Mouse (Mus musculus): ENCODE results near the gene E4f1.
A peak's percentile ranks its signal among the peaks of the same experiment; 100 is the strongest.

The E4f1 gene

GRCm38 (mm10) chr17:24414230-24414976 lies 55.7 kb downstream of the E4f1 start, which contains the start of gene Rnps1:
Gene Rnps1 (plus strand): TSS chr17:24414565.
- peak; percentile 95 for DNase-seq

DNA sequence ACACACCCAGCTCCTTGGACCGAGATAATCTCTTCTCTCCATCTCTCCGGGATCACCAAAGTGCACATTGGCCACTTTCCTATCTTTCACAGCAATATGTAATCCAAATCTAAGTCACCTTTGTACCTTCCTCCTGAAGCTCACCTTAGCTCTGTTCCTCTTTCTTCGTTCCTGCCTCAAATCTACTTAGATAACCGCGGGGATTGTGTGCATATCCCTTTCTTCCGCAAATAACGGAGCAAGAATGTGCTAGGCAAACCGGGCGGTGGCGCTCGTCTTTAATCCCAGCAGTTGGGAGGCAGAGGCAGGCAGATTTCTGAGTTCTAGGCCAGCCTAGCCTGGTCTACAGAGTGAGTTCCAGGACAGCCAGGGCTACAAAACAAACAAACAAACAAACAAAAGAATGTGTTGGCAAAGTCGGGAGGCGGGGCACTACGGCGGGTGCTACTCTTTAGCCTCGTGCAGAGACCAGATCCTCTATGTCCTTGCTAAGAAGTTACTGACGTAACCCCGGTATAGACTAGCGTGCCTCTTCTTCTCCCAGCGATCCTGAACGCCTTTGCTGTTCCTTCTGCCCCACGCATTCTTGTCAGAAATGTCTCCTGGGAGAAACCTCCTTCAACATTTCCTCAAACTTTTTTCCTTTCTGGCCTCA lies 56.4 kb downstream of the E4f1 start:
- no peak for DNase-seq

DNA sequence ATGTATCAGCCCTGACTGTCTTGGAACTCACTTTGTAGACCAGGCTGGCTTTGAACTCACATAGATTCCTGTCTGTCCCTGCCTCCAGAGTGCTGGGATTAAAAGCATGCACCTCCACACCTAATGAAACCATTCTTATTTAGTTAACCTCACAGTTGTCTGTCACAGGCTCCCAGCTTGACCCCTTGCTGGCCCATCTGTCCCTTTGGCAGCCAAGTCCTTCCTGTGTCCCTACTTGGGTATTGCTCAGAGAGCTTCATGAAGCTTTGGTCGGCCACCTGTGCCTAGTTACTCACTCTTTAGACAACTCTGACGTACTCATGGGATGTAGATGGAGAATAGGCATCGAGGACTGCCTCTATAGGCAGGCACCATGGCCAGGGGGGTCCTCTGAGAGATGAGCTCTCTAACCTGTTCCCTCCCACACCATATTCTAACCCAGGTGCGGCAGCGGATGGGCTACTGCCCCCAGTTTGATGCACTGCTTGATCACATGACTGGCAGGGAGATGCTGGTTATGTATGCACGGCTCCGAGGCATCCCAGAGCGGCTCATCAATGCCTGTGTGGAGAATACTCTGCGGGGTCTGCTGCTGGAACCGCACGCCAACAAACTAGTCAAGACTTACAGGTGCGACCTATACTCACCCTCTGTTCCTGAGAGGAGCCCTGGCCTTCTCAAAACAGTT lies 62.9 kb downstream of the E4f1 start:
- no peak for DNase-seq

DNA sequence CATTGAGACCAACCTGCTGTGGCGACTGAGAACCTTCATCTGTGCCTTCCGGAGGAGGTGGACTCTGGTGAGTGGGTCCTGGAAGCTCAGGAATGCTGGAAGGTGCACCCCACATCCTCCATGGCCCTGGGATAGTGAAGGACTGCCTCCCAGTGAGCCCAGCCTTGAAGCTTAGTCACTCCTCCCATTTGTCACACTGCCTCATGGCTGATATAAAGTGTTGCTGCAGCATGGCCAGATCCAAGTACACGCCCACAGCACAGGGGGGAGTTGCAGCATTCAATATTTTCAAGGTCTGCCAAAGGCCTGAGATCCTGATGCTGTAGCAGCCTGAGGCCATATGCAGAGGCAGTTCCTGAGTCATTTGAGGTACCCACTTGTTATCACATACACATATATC lies 67.7 kb downstream of the E4f1 start:
- no peak for DNase-seq

- no peak for DNase-seq
These were observed 75.7 kb downstream of the E4f1 start for GRCm38 (mm10) chr17:24394456-24394855.

All from kidney, adult 18-20 months (tissue).